Mouse (Mus musculus) cerebellum, adult 2 months (tissue): ENCODE results near the gene D5Ertd579e. TPM values are rescaled to one million over a fixed set of nuclear protein-coding genes. Genes with fewer than 3 reads are reported as not detected.

ENCODE experiments used
- DNase-seq, 2 experiments: peaks; one replicate each; pipeline ENCODE4 v3.0.0; 2021
- H3K27ac ChIP-seq: fragments of 200-500 bp; 2 replicates; pipeline ENCODE4 v1.5.1; 2012; ENCODE audit warnings: low read length, control low read depth, inconsistent platforms; ENCODE audit not compliant: insufficient read depth
- H3K27me3 ChIP-seq: fragments of 200-500 bp; 2 replicates; pipeline ENCODE4 v1.6.1; 2012; ENCODE audit warnings: inconsistent platforms, mild to moderate bottlenecking, low read length, moderate library complexity; ENCODE audit not compliant: control insufficient read depth, insufficient read depth
- H3K4me1 ChIP-seq: fragments of 200-500 bp; 2 replicates; pipeline ENCODE4 v1.6.1; 2011; ENCODE audit warnings: low read length; ENCODE audit not compliant: control insufficient read depth, insufficient read depth
- H3K4me3 ChIP-seq: fragments of 200-500 bp; replicated peaks from 2 replicates; pipeline ENCODE3; 2011; ENCODE audit warnings: mild to moderate bottlenecking, low read depth, low read length, control low read depth; ENCODE audit not compliant: insufficient read depth
- CTCF ChIP-seq: fragments of 200-500 bp; IDR thresholded peaks from 2 replicates; pipeline ENCODE4 v1.5.1; 2011; ENCODE audit warnings: low read depth, mild to moderate bottlenecking, control low read depth, low read length, moderate library complexity, borderline replicate concordance; ENCODE audit not compliant: insufficient read depth
- POLR2A ChIP-seq: fragments of 200-500 bp; IDR thresholded peaks from 2 replicates; pipeline ENCODE4 v1.6.1; 2011; ENCODE audit warnings: low read length, control low read depth, borderline replicate concordance; ENCODE audit not compliant: insufficient read depth
- WGBS: fragments of 180-500 bp; shearing (Covaris S2); methylation state at CpG from one replicate; pipeline ENCODE4 v1.1.7; 2018; 5-methylcytosine and 5-hydroxymethylcytosine counted together
- polyA plus RNA-seq: library from polyadenylated mRNA; depleted of rRNA; stranded (reverse); fragments of >200 nt; gene quantifications from 2 replicates; pipeline ENCODE4 v1.2.3, GENCODE M21; 2012

The D5Ertd579e gene
- polyA plus RNA-seq, 1 experiment, result 69.4 TPM

GRCm38 (mm10) chr5:36719135-36719534, 23.3 kb upstream of the D5Ertd579e start:
- TF ChIP-seq CTCF (no peak), POLR2A (no peak)
- Histone ChIP-seq H3K27me3 (no peaks in the 10 kb centered on the region), H3K4me1 (peaks cover 14% of the 10 kb centered on the region), H3K4me3 (no peak overlapping the region), H3K27ac (no peak overlapping the region)
- 24% methylated on average over 5 of the region's 5 CpGs for WGBS
- peak in 1 of 2 experiments; percentile 40 for DNase-seq

- H3K4me1 ChIP-seq, result peaks cover 18% of the 10 kb centered on the region
- TF ChIP-seq POLR2A, result no peak
- H3K27me3 ChIP-seq, result no peaks in the 10 kb centered on the region
- H3K27ac ChIP-seq, result peak overlapping the region; percentile 5; the same call in 1 of the 2 replicates
- WGBS, result 29% methylated on average over 3 of the region's 3 CpGs
- DNase-seq, result peak; percentile 76 to 87
- H3K4me3 ChIP-seq, result no peak overlapping the region
These were observed 22.1 kb upstream of the D5Ertd579e start for GRCm38 (mm10) chr5:36717889-36718288.

GRCm38 (mm10) chr5:36716816-36717215, 21.0 kb upstream of the D5Ertd579e start:
- no peaks in the 10 kb centered on the region for H3K27me3 ChIP-seq
- H3K4me3 ChIP-seq, result no peak overlapping the region
- TF ChIP-seq CTCF (no peak), POLR2A (no peak)
- no peak overlapping the region for H3K27ac ChIP-seq
- WGBS, result 67% methylated on average over 2 of the region's 2 CpGs
- H3K4me1 ChIP-seq, result peaks cover 22% of the 10 kb centered on the region
- DNase-seq, result no peak

GRCm38 (mm10) chr5:36714832-36715231, 19.0 kb upstream of the D5Ertd579e start:
- peaks cover 22% of the 10 kb centered on the region for H3K4me1 ChIP-seq
- 84% methylated on average over 3 of the region's 3 CpGs for WGBS
- no peaks in the 10 kb centered on the region for H3K27me3 ChIP-seq
- no peak overlapping the region for H3K4me3 ChIP-seq
- TF ChIP-seq CTCF, result no peak
- no peak for TF ChIP-seq POLR2A
- no peak for DNase-seq
- H3K27ac ChIP-seq, result no peak overlapping the region

DNA sequence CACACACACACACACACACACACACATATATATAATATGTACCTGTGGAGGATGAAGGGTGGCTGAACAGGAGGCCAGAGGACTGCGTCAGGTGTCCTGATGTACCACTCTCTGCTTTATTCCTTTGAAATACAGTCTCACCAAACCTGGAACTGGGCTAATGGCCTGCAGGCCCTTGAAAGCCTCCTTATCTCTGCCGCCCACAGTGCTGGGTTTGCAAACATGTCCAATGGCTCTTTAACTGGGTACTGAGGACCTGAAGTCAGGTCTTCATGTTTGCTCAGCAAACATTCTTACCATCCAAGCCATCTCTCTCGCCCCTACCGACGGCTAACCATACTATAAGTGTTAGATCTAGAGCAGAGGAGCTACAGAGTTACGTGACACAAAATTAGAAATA, 17.9 kb upstream of the D5Ertd579e start:
- 93% methylated on average over 6 of the region's 6 CpGs for WGBS
- H3K27ac ChIP-seq, result no peak overlapping the region
- peaks cover 18% of the 10 kb centered on the region; the same call in 1 of the 2 replicates for H3K4me1 ChIP-seq
- no peak for TF ChIP-seq CTCF
- TF ChIP-seq POLR2A, result no peak
- no peak for DNase-seq
- H3K4me3 ChIP-seq, result no peak overlapping the region
- no peaks in the 10 kb centered on the region for H3K27me3 ChIP-seq

GRCm38 (mm10) chr5:36712553-36713534, 17.0 kb upstream of the D5Ertd579e start:
- WGBS, result 18% methylated on average over 31 of the region's 31 CpGs
- Histone ChIP-seq H3K4me3 (peak overlapping the region; percentile 13), H3K4me1 (peaks cover 18% of the 10 kb centered on the region; the same call in 1 of the 2 replicates), H3K27me3 (no peaks in the 10 kb centered on the region), H3K27ac (no peak overlapping the region)
- TF ChIP-seq POLR2A (no peak), CTCF (no peak)
- peak; percentile 59 to 60 for DNase-seq

DNA sequence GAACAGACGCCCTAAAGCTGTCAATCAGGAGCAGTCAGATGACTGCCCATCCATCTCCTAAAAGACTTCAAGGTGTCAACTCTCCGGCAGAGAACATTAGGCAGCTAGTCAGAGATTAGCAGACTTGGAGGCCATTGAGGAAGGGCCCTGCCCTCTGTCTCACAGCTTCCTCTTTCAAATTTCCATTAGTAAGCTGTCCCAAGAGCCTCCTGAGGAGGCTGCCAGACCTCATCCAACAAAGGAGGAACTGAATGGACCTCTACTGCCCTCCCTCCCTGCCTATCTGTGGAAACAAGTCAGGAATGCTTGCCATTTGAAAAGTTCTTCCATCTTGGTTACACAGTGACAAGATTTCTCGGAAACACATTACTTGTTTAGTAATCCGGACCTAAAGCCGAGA, 16.0 kb upstream of the D5Ertd579e start:
- WGBS, result 85% methylated on average over 5 of the region's 5 CpGs
- no peak for DNase-seq
- Histone ChIP-seq H3K4me3 (no peak overlapping the region), H3K27ac (no peak overlapping the region), H3K27me3 (no peaks in the 10 kb centered on the region), H3K4me1 (peaks cover 10% of the 10 kb centered on the region; the same call in 1 of the 2 replicates)
- TF ChIP-seq CTCF (no peak), POLR2A (no peak)

DNA sequence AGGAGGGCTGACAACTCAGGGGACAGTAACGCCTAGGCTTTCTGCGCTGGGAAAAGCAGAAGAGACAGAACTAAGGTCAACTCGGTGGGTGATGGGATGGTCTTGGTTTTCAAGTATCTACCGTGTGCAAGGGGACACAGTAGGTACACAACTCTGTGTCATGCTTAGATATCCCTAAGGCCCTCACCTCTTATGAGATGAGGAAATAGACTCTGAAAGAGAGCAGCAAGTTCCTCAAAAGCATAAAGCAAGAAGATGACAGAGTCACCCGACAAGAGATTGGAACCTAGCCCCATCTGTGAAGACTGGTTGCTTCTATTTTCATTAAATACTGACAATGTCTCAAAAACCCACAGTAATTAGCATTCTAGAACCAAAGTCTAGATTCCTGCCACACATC, 10.0 kb upstream of the D5Ertd579e start:
- Histone ChIP-seq H3K27me3 (no peaks in the 10 kb centered on the region), H3K4me3 (no peak overlapping the region), H3K27ac (no peak overlapping the region), H3K4me1 (peaks cover 3% of the 10 kb centered on the region; the same call in 1 of the 2 replicates)
- DNase-seq, result no peak
- TF ChIP-seq CTCF, result no peak
- TF ChIP-seq POLR2A, result no peak
- 69% methylated on average over 5 of the region's 5 CpGs for WGBS

DNA sequence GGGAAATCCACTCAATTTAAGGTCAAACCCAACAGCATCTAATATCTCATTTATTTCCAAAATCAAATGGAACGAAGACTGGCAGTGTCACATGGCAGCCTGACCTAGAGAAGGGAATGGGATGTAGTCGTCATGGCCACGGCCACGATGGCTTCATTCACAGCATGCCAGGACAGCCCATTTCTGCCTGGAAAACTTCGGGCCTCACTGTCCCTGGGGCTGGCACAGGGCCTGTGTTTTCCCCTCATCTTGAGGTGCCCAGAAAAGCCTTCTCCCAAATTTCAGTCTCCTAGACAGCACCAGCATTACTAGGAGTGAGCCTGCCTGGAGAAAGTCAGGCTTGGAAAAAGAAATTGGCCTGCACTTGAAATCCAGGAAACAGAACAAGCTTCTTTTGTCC, 9.6 kb upstream of the D5Ertd579e start:
- H3K27ac ChIP-seq, result no peak overlapping the region
- TF ChIP-seq CTCF (no peak), POLR2A (no peak)
- 52% methylated on average over 5 of the region's 5 CpGs for WGBS
- no peaks in the 10 kb centered on the region for H3K27me3 ChIP-seq
- peaks cover 3% of the 10 kb centered on the region; the same call in 1 of the 2 replicates for H3K4me1 ChIP-seq
- no peak for DNase-seq
- no peak overlapping the region for H3K4me3 ChIP-seq
